In genomic region chr8:70763354-70763753, GRCm38 (mm10) we compare ENCODE assay signal across 9 mouse cellular contexts. TPM values are rescaled to one million over a fixed set of nuclear protein-coding genes. Genes with fewer than 3 reads are reported as not detected.
DNase-seq lines count a peak whose midpoint lies in the region; ATAC-seq and TF ChIP-seq lines count a peak whose summit lies in the region.
"Had no signal": no experiment of that assay in that cellular context is flagged by ENCODE, and none has a peak within 500 bp of the region (broad histone marks: within the 10 kb centered on the region; RNA-seq: fewer than 3 reads in every experiment).

No protein-coding gene starts in this region.

- no peaks in the 10 kb centered on the region for H3K27me3 ChIP-seq in kidney, adult 2 months (replicated peaks; ENCODE audit: control insufficient read depth, insufficient read depth, low read length)
- H3K27me3 ChIP-seq in kidney, embryonic 14.5 days (ENCODE audit: control insufficient read depth, insufficient read depth, low read length) = no peaks in the 10 kb centered on the region
- H3K27me3 ChIP-seq in MEL (ENCODE audit: control insufficient read depth in 1 of 2, insufficient read depth in 2 of 2, low read length in 2 of 2) = no peaks in the 10 kb centered on the region
- H3K27me3 ChIP-seq in limb, embryonic 15.5 days = no peaks in the 10 kb centered on the region
- H3K27me3 ChIP-seq: embryonic facial prominence, embryonic 13.5 days had no signal

- 6% methylated on average over 3 of the region's 3 CpGs for WGBS in kidney, adult 2 months
- WGBS in kidney, embryonic 14.5 days = 6% methylated on average over 3 of the region's 3 CpGs
- WGBS in limb, embryonic 15.5 days = 3% methylated on average over 3 of the region's 3 CpGs

- no peak overlapping the region for H3K27ac ChIP-seq in kidney, adult 2 months (ENCODE audit: insufficient read depth, low read depth, low read length)
- H3K27ac ChIP-seq in kidney, embryonic 14.5 days (ENCODE audit: low read depth, low read length) = no peak overlapping the region
- peak overlapping the region; percentile 18 for H3K27ac ChIP-seq in MEL (ENCODE audit: control insufficient read depth, low read depth, low read length)
- H3K27ac ChIP-seq in limb, embryonic 15.5 days = 0 out of 2 replicates have a peak overlapping the region, but pooled peaks have one; percentile 27
- H3K27ac ChIP-seq: embryonic facial prominence, embryonic 13.5 days had no signal

- H3K36me3 ChIP-seq in kidney, adult 2 months (ENCODE audit: control insufficient read depth, insufficient read depth, low read length) = no peaks in the 10 kb centered on the region
- H3K36me3 ChIP-seq in kidney, embryonic 14.5 days (ENCODE audit: control insufficient read depth, insufficient read depth, low read length) = peaks cover 18% of the 10 kb centered on the region
- H3K36me3 ChIP-seq in MEL (ENCODE audit: control insufficient read depth in 1 of 2, insufficient read depth in 2 of 2, low read length in 2 of 2) = peaks cover 0 to 23% of the 10 kb centered on the region in 2 experiments; a peak in 2 of 4 replicates
- peaks cover 7% of the 10 kb centered on the region for H3K36me3 ChIP-seq in limb, embryonic 15.5 days

- peak; percentile 79 for TF ChIP-seq CTCF in kidney, adult 2 months (conservative IDR thresholded peaks at IDR 0.05; ENCODE audit: insufficient read depth, insufficient read length, low read depth, low read length)
- peak; percentile 87 to 92 (median 89) for TF ChIP-seq CTCF in MEL (IDR thresholded peaks at IDR 0.05 in 2 of 3, conservative IDR thresholded peaks at IDR 0.05 in 1 of 3; ENCODE audit: control insufficient read depth in 1 of 3, insufficient read depth in 1 of 3, low read depth in 2 of 3, low read length in 3 of 3, poor library complexity in 1 of 3, severe bottlenecking in 1 of 3)

- peak; percentile 72 for TF ChIP-seq RAD21 in MEL (IDR thresholded peaks at IDR 0.05; ENCODE audit: low read depth, low read length)

- no peak overlapping the region for H3K9ac ChIP-seq in kidney, embryonic 14.5 days (ENCODE audit: low read depth, low read length)
- no peak overlapping the region for H3K9ac ChIP-seq in MEL (ENCODE audit: control insufficient read depth, low read depth, low read length, poor library complexity, severe bottlenecking)
- H3K9ac ChIP-seq in limb, embryonic 15.5 days = no peak overlapping the region
- H3K9ac ChIP-seq: embryonic facial prominence, embryonic 13.5 days had no signal

- TF ChIP-seq POLR2A in kidney, adult 2 months (IDR thresholded peaks at IDR 0.05; ENCODE audit: low read depth, low read length) = no peak
- no peak for TF ChIP-seq POLR2A in MEL (IDR thresholded peaks at IDR 0.05; ENCODE audit: control insufficient read depth in 1 of 2, insufficient read depth in 1 of 2, low read depth in 1 of 2, low read length in 2 of 2, poor library complexity in 1 of 2)

- peak; percentile 68 for DNase-seq in kidney, adult 2 months
- DNase-seq in MEL (ENCODE audit: low read depth, low spot score) = peak; percentile 76
- DNase-seq in cerebellum, adult 8-10 months = peak; percentile 68
- DNase-seq in spleen, postnatal 14 days (ENCODE audit: low spot score in 2 of 2) = peak; percentile 64 to 84
- no peak for DNase-seq in layer of hippocampus, adult 18-20 months (ENCODE audit: low spot score in 2 of 2)
- DNase-seq in ovary, postnatal 10 days (ENCODE audit: low spot score) = no peak

- no peak for TF ChIP-seq EP300 in MEL (IDR thresholded peaks at IDR 0.05; ENCODE audit: low read depth in 1 of 2, low read length in 2 of 2)

- ATAC-seq in kidney, embryonic 14.5 days (ENCODE audit: low FRiP score, low TSS enrichment) = no peak
- ATAC-seq in limb, embryonic 15.5 days (ENCODE audit: insufficient number of reproducible peaks, low FRiP score, low TSS enrichment, low read depth) = no peak

- H3K4me1 ChIP-seq in kidney, adult 2 months (ENCODE audit: control insufficient read depth, insufficient read depth, low read length) = peaks cover 25% of the 10 kb centered on the region
- peaks cover 33% of the 10 kb centered on the region for H3K4me1 ChIP-seq in kidney, embryonic 14.5 days (ENCODE audit: control insufficient read depth, insufficient read depth, low read length)
- peaks cover 12 to 34% of the 10 kb centered on the region in 2 experiments for H3K4me1 ChIP-seq in MEL (ENCODE audit: control insufficient read depth in 1 of 2, insufficient read depth in 2 of 2, low read length in 2 of 2)
- H3K4me1 ChIP-seq in limb, embryonic 15.5 days = peaks cover 50% of the 10 kb centered on the region

- H3K4me2 ChIP-seq in kidney, embryonic 14.5 days (replicated peaks; ENCODE audit: low read depth, low read length) = no peak overlapping the region
- no peak overlapping the region for H3K4me2 ChIP-seq in limb, embryonic 15.5 days
- H3K4me2 ChIP-seq: embryonic facial prominence, embryonic 13.5 days had no signal

- peaks cover 11% of the 10 kb centered on the region for H3K79me2 ChIP-seq in MEL (ENCODE audit: control insufficient read depth, insufficient read depth, low read length, poor library complexity)

- H3K9me3 ChIP-seq in kidney, embryonic 14.5 days (ENCODE audit: control insufficient read depth, low read length) = no peaks in the 10 kb centered on the region
- no peaks in the 10 kb centered on the region for H3K9me3 ChIP-seq in MEL (replicated peaks; ENCODE audit: insufficient read depth, low read length)
- no peaks in the 10 kb centered on the region for H3K9me3 ChIP-seq in limb, embryonic 15.5 days
- H3K9me3 ChIP-seq: embryonic facial prominence, embryonic 13.5 days had no signal

- no peak overlapping the region for H3K4me3 ChIP-seq in kidney, adult 2 months (ENCODE audit: insufficient read depth, low read depth, low read length)
- H3K4me3 ChIP-seq in kidney, embryonic 14.5 days (ENCODE audit: low read length) = no peak overlapping the region
- no peak overlapping the region for H3K4me3 ChIP-seq in MEL (ENCODE audit: control insufficient read depth in 1 of 2, insufficient read depth in 1 of 2, low read depth in 2 of 2, low read length in 2 of 2)
- H3K4me3 ChIP-seq in limb, embryonic 15.5 days = no peak overlapping the region
- H3K4me3 ChIP-seq: embryonic facial prominence, embryonic 13.5 days had no signal

TF ChIP-seq in MEL, 35 proteins besides CTCF, POLR2A, EP300 and RAD21:
- TF ChIP-seq ZC3H11A (IDR thresholded peaks at IDR 0.05; ENCODE audit: low read depth, low read length) (peak; percentile 47), ZKSCAN1 (IDR thresholded peaks at IDR 0.05; ENCODE audit: low read depth, low read length) (no peak), SIN3A (IDR thresholded peaks at IDR 0.05; ENCODE audit: low read length) (peak; percentile 59), SMC3 (IDR thresholded peaks at IDR 0.05; ENCODE audit: low read depth, low read length) (peak; percentile 59), ETS1 (IDR thresholded peaks at IDR 0.05; ENCODE audit: low read depth, low read length) (no peak)
TF ChIP-seq in MEL: peak in this region for 3.

RNA-seq across cellular contexts. Expression of gene Mpv17l2, which starts 2.6 kb away (rescaled TPM):
- polyA plus RNA-seq in kidney, adult 2 months (2012; rRNA removed) = 73.4 and 96.3 TPM in 2 replicates
- 47.9 and 52.7 TPM in 2 replicates for polyA plus RNA-seq in kidney, embryonic 14.5 days (2014; fragmentation: Nextera tagmentation; extraction: Ambion mirVana)
- 41.9 and 52.8 TPM in 2 replicates for total RNA-seq in MEL (2012; rRNA removed)
- polyA plus RNA-seq in MEL (2012; ENCODE audit: insufficient read depth in 1 of 2, insufficient read length in 2 of 2, low read depth in 1 of 2, low replicate concordance in 2 of 2, missing spikeins in 1 of 2) = 100 to 1,000 TPM in 1 of 2 experiments, not detected in 1; 102 TPM
- polyA plus RNA-seq in limb, embryonic 15.5 days (2015; fragmentation: Nextera tagmentation; extraction: Ambion mirVana) = 41.9 and 46.1 TPM in 2 replicates
- 10 to 100 TPM; 34.5 to 41.1 TPM for total RNA-seq in layer of hippocampus, adult 18-20 months (2021)

RNA-seq across cellular contexts. Expression of gene Rab3a, which starts 8.9 kb away (rescaled TPM):
- 29.7 and 31.1 TPM in 2 replicates for polyA plus RNA-seq in kidney, adult 2 months (2012; rRNA removed)
- 14.3 and 16.4 TPM in 2 replicates for polyA plus RNA-seq in kidney, embryonic 14.5 days (2014; fragmentation: Nextera tagmentation; extraction: Ambion mirVana)
- total RNA-seq in MEL (2012; rRNA removed) = 1.8 TPM in 2 replicates
- polyA plus RNA-seq in MEL (2012; ENCODE audit: insufficient read depth in 1 of 2, insufficient read length in 2 of 2, low read depth in 1 of 2, low replicate concordance in 2 of 2, missing spikeins in 1 of 2) = 1 to 10 TPM in 1 of 2 experiments, not detected in 1; 5.6 TPM
- polyA plus RNA-seq in limb, embryonic 15.5 days (2015; fragmentation: Nextera tagmentation; extraction: Ambion mirVana) = 17.1 and 19.4 TPM in 2 replicates
- 100 to 1,000 TPM; 814 to 823 TPM for total RNA-seq in layer of hippocampus, adult 18-20 months (2021)

RNA-seq across cellular contexts. Expression of gene Pik3r2, which starts 13.2 kb away (rescaled TPM):
- 60.5 and 94.7 TPM in 2 replicates for polyA plus RNA-seq in kidney, adult 2 months (2012; rRNA removed)
- polyA plus RNA-seq in kidney, embryonic 14.5 days (2014; fragmentation: Nextera tagmentation; extraction: Ambion mirVana) = 33.3 and 49.1 TPM in 2 replicates
- 23.7 and 25.4 TPM in 2 replicates for total RNA-seq in MEL (2012; rRNA removed)
- polyA plus RNA-seq in MEL (2012; ENCODE audit: insufficient read depth in 1 of 2, insufficient read length in 2 of 2, low read depth in 1 of 2, low replicate concordance in 2 of 2, missing spikeins in 1 of 2) = 10 to 100 TPM in 1 of 2 experiments, not detected in 1; 37.8 TPM
- polyA plus RNA-seq in limb, embryonic 15.5 days (2015; fragmentation: Nextera tagmentation; extraction: Ambion mirVana) = 85.8 and 91.4 TPM in 2 replicates
- total RNA-seq in layer of hippocampus, adult 18-20 months (2021) = 100 to 1,000 TPM; 158 to 162 TPM

RNA-seq across cellular contexts. Expression of gene Pde4c, which starts 39.8 kb away (rescaled TPM):
- polyA plus RNA-seq in kidney, adult 2 months (2012; rRNA removed) = 81.6 and 113 TPM in 2 replicates
- 2.5 and 4.0 TPM in 2 replicates for polyA plus RNA-seq in kidney, embryonic 14.5 days (2014; fragmentation: Nextera tagmentation; extraction: Ambion mirVana)
- 0.65 and 0.75 TPM in 2 replicates for total RNA-seq in MEL (2012; rRNA removed)
- polyA plus RNA-seq in MEL (2012; ENCODE audit: insufficient read depth in 1 of 2, insufficient read length in 2 of 2, low read depth in 1 of 2, low replicate concordance in 2 of 2, missing spikeins in 1 of 2) = 1 to 10 TPM in 1 of 2 experiments, not detected in 1; 3.0 TPM
- polyA plus RNA-seq in limb, embryonic 15.5 days (2015; fragmentation: Nextera tagmentation; extraction: Ambion mirVana) = 0.05 and 0.16 TPM in 2 replicates
- 1 to 10 TPM; 1.0 to 1.3 TPM for total RNA-seq in layer of hippocampus, adult 18-20 months (2021)

RNA-seq across cellular contexts. Expression of gene Mast3, which starts 41.5 kb away (rescaled TPM):
- 25.3 and 27.4 TPM in 2 replicates for polyA plus RNA-seq in kidney, adult 2 months (2012; rRNA removed)
- 13.4 and 17.2 TPM in 2 replicates for polyA plus RNA-seq in kidney, embryonic 14.5 days (2014; fragmentation: Nextera tagmentation; extraction: Ambion mirVana)
- total RNA-seq in MEL (2012; rRNA removed) = 10.4 and 13.5 TPM in 2 replicates
- 10 to 100 TPM in 1 of 2 experiments, not detected in 1; 54.7 TPM for polyA plus RNA-seq in MEL (2012; ENCODE audit: insufficient read depth in 1 of 2, insufficient read length in 2 of 2, low read depth in 1 of 2, low replicate concordance in 2 of 2, missing spikeins in 1 of 2)
- 13.8 and 14.4 TPM in 2 replicates for polyA plus RNA-seq in limb, embryonic 15.5 days (2015; fragmentation: Nextera tagmentation; extraction: Ambion mirVana)
- total RNA-seq in layer of hippocampus, adult 18-20 months (2021) = 100 to 1,000 TPM; 439 to 476 TPM

Comparison
In these comparisons a context has a peak if more than half of its experiments do, and no peak if none do; other contexts are left out.
1. DNase-seq: peak in kidney, adult 2 months (single experiment), MEL (single experiment), cerebellum, adult 8-10 months (single experiment) and spleen, postnatal 14 days (2 of 2); none in layer of hippocampus, adult 18-20 months (0 of 2) and ovary, postnatal 10 days (single experiment).
2. H3K27ac ChIP-seq: peak in MEL (single experiment) and limb, embryonic 15.5 days (single experiment); none in kidney, adult 2 months (single experiment) and kidney, embryonic 14.5 days (single experiment).